Mouse (Mus musculus): ENCODE data around the gene Dhrs7b. TPM values are rescaled to one million over a fixed set of nuclear protein-coding genes. Genes with fewer than 3 reads are reported as not detected.

Gene Dhrs7b
- polyA plus RNA-seq, 1 experiment from 2014 or later, result 39.0 TPM

DNA sequence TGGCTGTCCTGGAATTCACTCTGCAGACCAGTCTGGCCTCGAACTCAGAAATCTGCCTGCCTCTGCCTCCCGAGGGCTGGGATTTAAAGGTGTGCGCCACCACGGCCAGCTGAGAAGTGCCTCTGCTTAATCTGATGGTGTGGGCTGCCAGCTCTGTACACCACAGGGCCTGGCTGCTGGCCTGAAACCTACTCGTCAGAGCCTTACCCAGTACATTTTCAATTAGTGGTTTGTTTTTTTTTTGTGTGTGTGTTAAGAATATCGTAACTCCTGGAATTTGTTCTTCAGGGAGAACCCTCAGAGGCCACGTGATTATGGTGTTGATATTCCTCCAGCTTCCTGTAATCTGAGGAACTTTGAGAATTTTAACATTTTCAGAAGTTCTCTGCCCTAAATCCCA, 71.6 kb downstream of the Dhrs7b start:
- Histone ChIP-seq H3K9me3 (replicated peaks) (no peaks in the 10 kb centered on the region), H3K36me3 (peaks cover 35% of the 10 kb centered on the region), H3K27me3 (no peaks in the 10 kb centered on the region), H3K4me3 (replicated peaks) (no peak overlapping the region), H3K27ac (replicated peaks) (no peak overlapping the region), H3K4me1 (no peaks in the 10 kb centered on the region), H3K4me2 (replicated peaks) (no peak overlapping the region), H3K9ac (no peak overlapping the region)
- no peak for ATAC-seq (ENCODE audit: insufficient number of reproducible peaks, low FRiP score, low TSS enrichment, low read depth)
- WGBS, result 60% methylated on average over 7 of the region's 7 CpGs

DNA sequence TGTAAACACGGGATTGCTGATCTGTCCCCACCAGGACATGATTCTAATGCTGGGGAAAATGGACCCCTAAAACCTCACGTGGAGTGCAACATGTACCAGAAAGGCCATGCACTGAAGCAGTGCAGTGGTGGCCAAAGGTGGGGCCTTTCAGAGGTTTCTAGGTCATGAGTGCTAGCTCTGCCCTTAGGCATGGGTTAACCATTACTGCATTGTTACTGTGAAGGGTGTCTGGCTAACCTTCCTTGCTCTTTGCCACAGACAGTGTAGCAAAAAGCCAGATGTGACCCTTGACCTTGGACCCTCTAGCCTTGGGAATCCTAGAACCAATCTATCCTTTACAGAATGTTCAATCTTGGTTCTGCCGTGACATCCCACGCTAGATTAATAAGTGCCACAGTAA, 72.1 kb downstream of the Dhrs7b start:
- 27% methylated on average over 4 of the region's 4 CpGs for WGBS
- no peaks in the 10 kb centered on the region for H3K9me3 ChIP-seq (replicated peaks)
- no peak overlapping the region for H3K4me2 ChIP-seq (replicated peaks)
- peaks cover 35% of the 10 kb centered on the region for H3K36me3 ChIP-seq
- no peak overlapping the region for H3K9ac ChIP-seq
- H3K4me1 ChIP-seq, result no peaks in the 10 kb centered on the region
- H3K27me3 ChIP-seq, result no peaks in the 10 kb centered on the region
- no peak for ATAC-seq (ENCODE audit: insufficient number of reproducible peaks, low FRiP score, low TSS enrichment, low read depth)
- H3K27ac ChIP-seq (replicated peaks), result no peak overlapping the region
- no peak overlapping the region for H3K4me3 ChIP-seq (replicated peaks)

DNA sequence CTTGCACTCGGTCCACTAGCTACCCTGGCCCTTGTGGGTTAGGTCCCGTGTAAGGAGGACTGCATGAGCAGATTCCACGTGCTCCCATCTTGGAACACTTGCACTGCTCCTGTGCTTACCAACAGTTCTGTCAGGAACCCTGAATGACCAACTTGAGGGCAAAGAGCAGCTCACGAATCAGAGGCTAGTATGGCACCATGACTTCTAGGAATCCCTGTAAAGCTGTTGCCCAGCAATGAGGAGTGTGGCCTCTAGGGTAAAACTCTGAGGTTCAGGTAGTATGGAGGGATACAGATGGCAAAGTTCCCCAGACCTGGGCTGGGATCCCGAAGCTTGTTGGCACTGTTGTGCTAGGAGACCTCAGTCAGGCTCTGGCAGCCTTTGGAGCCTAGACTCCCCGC, 73.2 kb downstream of the Dhrs7b start:
- no peaks in the 10 kb centered on the region for H3K9me3 ChIP-seq (replicated peaks)
- no peaks in the 10 kb centered on the region for H3K4me1 ChIP-seq
- H3K27ac ChIP-seq (replicated peaks), result no peak overlapping the region
- H3K27me3 ChIP-seq, result no peaks in the 10 kb centered on the region
- H3K9ac ChIP-seq, result no peak overlapping the region
- no peak overlapping the region for H3K4me2 ChIP-seq (replicated peaks)
- H3K36me3 ChIP-seq, result peaks cover 35% of the 10 kb centered on the region
- no peak for ATAC-seq (ENCODE audit: insufficient number of reproducible peaks, low FRiP score, low TSS enrichment, low read depth)
- H3K4me3 ChIP-seq (replicated peaks), result no peak overlapping the region
- 86% methylated on average over 6 of the region's 6 CpGs for WGBS

DNA sequence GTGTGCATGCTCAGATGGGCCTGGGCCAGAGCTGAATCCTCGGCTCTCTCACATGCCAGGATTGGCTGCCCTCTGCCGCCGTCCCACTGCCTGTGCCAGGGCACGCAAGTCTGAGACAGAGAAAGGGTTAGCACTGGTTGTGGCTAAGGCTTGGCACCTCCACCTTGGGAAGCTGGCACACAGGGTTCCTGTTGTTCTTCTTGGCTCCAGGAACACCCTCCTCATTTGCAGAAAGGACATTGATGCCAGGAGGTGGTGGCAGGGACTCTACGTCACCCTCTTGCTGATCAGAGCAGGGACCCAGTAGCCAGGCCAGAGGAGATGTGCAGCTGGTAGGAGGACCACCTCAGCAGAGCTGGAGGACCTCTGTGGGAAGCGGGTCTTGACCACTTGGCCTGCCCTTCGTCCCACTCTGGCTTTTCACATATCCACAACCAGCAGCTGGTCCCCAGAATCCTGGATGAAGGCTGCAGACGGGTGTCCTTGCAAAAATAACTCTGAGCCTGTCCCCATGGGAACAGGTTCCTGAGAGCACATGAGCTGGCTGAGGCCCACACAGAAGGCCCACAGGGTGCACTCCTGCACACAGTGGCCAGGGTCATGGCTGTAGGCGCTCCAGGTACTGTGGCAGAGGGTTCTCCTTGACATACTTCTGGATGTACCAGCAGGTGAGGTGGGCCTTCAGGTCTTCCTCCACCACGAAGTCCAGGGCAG, 75.1 kb downstream of the Dhrs7b start:
- no peaks in the 10 kb centered on the region for H3K4me1 ChIP-seq
- no peaks in the 10 kb centered on the region for H3K9me3 ChIP-seq (replicated peaks)
- H3K4me2 ChIP-seq (replicated peaks), result no peak overlapping the region
- H3K36me3 ChIP-seq, result peaks cover 35% of the 10 kb centered on the region
- no peak overlapping the region for H3K27ac ChIP-seq (replicated peaks)
- WGBS, result 90% methylated on average over 10 of the region's 10 CpGs
- H3K9ac ChIP-seq, result no peak overlapping the region
- no peak for ATAC-seq (ENCODE audit: insufficient number of reproducible peaks, low FRiP score, low TSS enrichment, low read depth)
- H3K4me3 ChIP-seq (replicated peaks), result no peak overlapping the region
- H3K27me3 ChIP-seq, result no peaks in the 10 kb centered on the region

- WGBS, result 92% methylated on average over 4 of the region's 4 CpGs
- Histone ChIP-seq H3K4me1 (peaks cover 1% of the 10 kb centered on the region; the same call in 1 of the 2 replicates), H3K27me3 (no peaks in the 10 kb centered on the region), H3K4me3 (replicated peaks) (no peak overlapping the region), H3K9ac (no peak overlapping the region), H3K9me3 (replicated peaks) (no peaks in the 10 kb centered on the region), H3K27ac (replicated peaks) (no peak overlapping the region), H3K4me2 (replicated peaks) (no peak overlapping the region), H3K36me3 (peaks cover 35% of the 10 kb centered on the region)
- no peak for ATAC-seq (ENCODE audit: insufficient number of reproducible peaks, low FRiP score, low TSS enrichment, low read depth)
Measured at GRCm38 (mm10) chr11:60906449-60906848, 76.0 kb downstream of the Dhrs7b start.

DNA sequence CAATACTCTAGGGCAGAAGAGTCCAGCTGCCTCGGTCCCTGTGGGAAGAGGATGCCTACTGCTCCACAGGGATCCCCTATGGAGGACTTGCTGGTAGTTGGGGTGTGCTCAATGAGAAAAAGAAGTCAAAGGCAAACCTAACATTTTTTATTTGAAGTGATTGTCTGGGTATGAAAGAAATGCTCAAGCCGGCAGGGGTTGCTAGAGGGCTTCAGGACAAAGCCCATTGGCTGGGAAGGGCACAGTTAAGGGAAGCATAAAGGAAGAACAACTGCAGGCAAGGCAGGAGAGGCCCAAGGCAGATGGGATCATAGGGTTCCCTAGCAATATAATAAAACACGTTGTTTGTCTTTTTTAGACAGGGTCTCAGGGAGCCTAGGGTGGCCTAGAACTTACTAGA, 77.6 kb downstream of the Dhrs7b start:
- 68% methylated on average over 3 of the region's 3 CpGs for WGBS
- peaks cover 35% of the 10 kb centered on the region for H3K36me3 ChIP-seq
- H3K27ac ChIP-seq (replicated peaks), result no peak overlapping the region
- no peak for ATAC-seq (ENCODE audit: insufficient number of reproducible peaks, low FRiP score, low TSS enrichment, low read depth)
- H3K4me1 ChIP-seq, result peaks cover 16% of the 10 kb centered on the region
- H3K4me3 ChIP-seq (replicated peaks), result no peak overlapping the region
- H3K4me2 ChIP-seq (replicated peaks), result no peak overlapping the region
- no peaks in the 10 kb centered on the region for H3K27me3 ChIP-seq
- H3K9me3 ChIP-seq (replicated peaks), result no peaks in the 10 kb centered on the region
- no peak overlapping the region for H3K9ac ChIP-seq

GRCm38 (mm10) chr11:60909626-60910025, 79.2 kb downstream of the Dhrs7b start:
- no peak overlapping the region for H3K4me2 ChIP-seq (replicated peaks)
- H3K27me3 ChIP-seq, result no peaks in the 10 kb centered on the region
- peaks cover 25% of the 10 kb centered on the region for H3K4me1 ChIP-seq
- peaks cover 21% of the 10 kb centered on the region for H3K36me3 ChIP-seq
- no peaks in the 10 kb centered on the region for H3K9me3 ChIP-seq (replicated peaks)
- H3K9ac ChIP-seq, result no peak overlapping the region
- no peak overlapping the region for H3K27ac ChIP-seq (replicated peaks)
- WGBS, result 58% methylated on average over 1 of the region's 1 CpGs
- ATAC-seq (ENCODE audit: insufficient number of reproducible peaks, low FRiP score, low TSS enrichment, low read depth), result no peak
- H3K4me3 ChIP-seq (replicated peaks), result no peak overlapping the region

Other genes with a start within 250 kb of the Dhrs7b start
- 56.8 and 57.1 TPM in 2 replicates for gene Llgl1, start 130.9 kb upstream of the Dhrs7b start, polyA plus RNA-seq (2015; fragmentation: Nextera tagmentation; extraction: Ambion mirVana)
- gene Flii, start 103.4 kb upstream of the Dhrs7b start, polyA plus RNA-seq (2015; fragmentation: Nextera tagmentation; extraction: Ambion mirVana), result 76.0 and 80.4 TPM in 2 replicates
- 15.1 and 15.3 TPM in 2 replicates for gene Mief2, start 102.2 kb upstream of the Dhrs7b start, polyA plus RNA-seq (2015; fragmentation: Nextera tagmentation; extraction: Ambion mirVana)
- gene Top3a, start 53.3 kb upstream of the Dhrs7b start, polyA plus RNA-seq (2015; fragmentation: Nextera tagmentation; extraction: Ambion mirVana), result 14.1 and 15.7 TPM in 2 replicates
- 5.8 and 5.9 TPM in 2 replicates for gene Smcr8, start 53.1 kb upstream of the Dhrs7b start, polyA plus RNA-seq (2015; fragmentation: Nextera tagmentation; extraction: Ambion mirVana)
- 40.2 and 42.8 TPM in 2 replicates for gene Shmt1, start 18.9 kb upstream of the Dhrs7b start, polyA plus RNA-seq (2015; fragmentation: Nextera tagmentation; extraction: Ambion mirVana)
- 61.7 and 65.5 TPM in 2 replicates for gene Tmem11, start 48.6 kb downstream of the Dhrs7b start, polyA plus RNA-seq (2015; fragmentation: Nextera tagmentation; extraction: Ambion mirVana)
- 19.9 and 23.0 TPM in 2 replicates for gene Natd1, start 84.1 kb downstream of the Dhrs7b start, polyA plus RNA-seq (2015; fragmentation: Nextera tagmentation; extraction: Ambion mirVana)
- 102 and 113 TPM in 2 replicates for gene Map2k3, start 101.4 kb downstream of the Dhrs7b start, polyA plus RNA-seq (2015; fragmentation: Nextera tagmentation; extraction: Ambion mirVana)
- gene Kcnj12, start 191.9 kb downstream of the Dhrs7b start, polyA plus RNA-seq (2015; fragmentation: Nextera tagmentation; extraction: Ambion mirVana), result 1.7 and 3.0 TPM in 2 replicates

Data from embryonic facial prominence, embryonic 15.5 days (tissue).